Mouse (Mus musculus) ES-Bruce4 (cell line): ENCODE results near the gene Bicdl1.

Source experiments
- CTCF ChIP-seq: IDR thresholded peaks from one replicate; pipeline ENCODE4 v1.8.1; 2011; ENCODE audit warnings: low read depth, low read length
- POLR2A ChIP-seq: IDR thresholded peaks from one replicate; pipeline ENCODE4 v1.8.1; 2011; ENCODE audit warnings: low read length; ENCODE audit not compliant: insufficient read depth

- TF ChIP-seq POLR2A, result no peak
- no peak for TF ChIP-seq CTCF
These were observed at the start of gene Bicdl1 for GRCm38 (mm10) chr5:115731001-115731731.
